Mouse (Mus musculus) megakaryocyte, adult 5-6 weeks (primary cell): ENCODE data around the gene Pik3ca. TPM values are rescaled to one million over a fixed set of nuclear protein-coding genes. Genes with fewer than 3 reads are reported as not detected.
"Not testable (repeated sequence)": the region's sequence is repeated elsewhere in the genome, so short reads cannot be mapped to it uniquely, and the experiment has no call there.

Experiments
- ATAC-seq: 2 replicates; pipeline ENCODE4 v1.8.0; 2016; ENCODE audit warnings: mild to moderate bottlenecking, inconsistent platforms; ENCODE audit not compliant: poor library complexity, severe bottlenecking
- total RNA-seq, 2 experiments: library from RNA; stranded (forward) in 1 of 2; stranded (reverse) in 1 of 2; fragments of 153-499, 151-499 nt in 1 of 2; fragments of 221-1000, 200-1000 nt in 1 of 2; gene quantifications; 2 replicates each; pipeline versions ENCODE4 v1.2.3 to v1.2.4; 2015 to 2017

The Pik3ca gene
- total RNA-seq, 2 experiments from 2014 or later, result 25.0 to 32.4 TPM

- no peak for ATAC-seq
These were observed 2.5 kb downstream of the Pik3ca start for GRCm38 (mm10) chr3:32399931-32400330.

- no peak for ATAC-seq
These were observed 4.1 kb downstream of the Pik3ca start for GRCm38 (mm10) chr3:32401591-32401990.

GRCm38 (mm10) chr3:32402990-32403885 is 5.8 kb downstream of the Pik3ca start:
- peak; percentile 65 for ATAC-seq

GRCm38 (mm10) chr3:32405699-32406098 is 8.2 kb downstream of the Pik3ca start:
- no peak for ATAC-seq

- ATAC-seq, result no peak
These were observed 9.3 kb downstream of the Pik3ca start for GRCm38 (mm10) chr3:32406804-32407203.

- peak; percentile 80 for ATAC-seq
These were observed 11.4 kb downstream of the Pik3ca start for GRCm38 (mm10) chr3:32408811-32409273.

GRCm38 (mm10) chr3:32412502-32413044 is 15.1 kb downstream of the Pik3ca start:
- ATAC-seq, result no peak

GRCm38 (mm10) chr3:32414381-32414780 is 16.9 kb downstream of the Pik3ca start:
- ATAC-seq, result no peak

GRCm38 (mm10) chr3:32415370-32416309 is 18.2 kb downstream of the Pik3ca start:
- no peak for ATAC-seq

GRCm38 (mm10) chr3:32417751-32418211 is 20.3 kb downstream of the Pik3ca start:
- ATAC-seq, result no peak

GRCm38 (mm10) chr3:32419866-32420265 is 22.4 kb downstream of the Pik3ca start:
- ATAC-seq, result no peak

- ATAC-seq, result peak; percentile 47
These were observed 23.9 kb downstream of the Pik3ca start for GRCm38 (mm10) chr3:32421115-32422054.

GRCm38 (mm10) chr3:32427695-32428094 is 30.2 kb downstream of the Pik3ca start:
- 0 out of 2 replicates have a peak, but pooled peaks have one; percentile 33 for ATAC-seq

GRCm38 (mm10) chr3:32428361-32428760 is 30.9 kb downstream of the Pik3ca start:
- ATAC-seq, result no peak

- no peak for ATAC-seq
These were observed 31.4 kb downstream of the Pik3ca start for GRCm38 (mm10) chr3:32428921-32429320.

- ATAC-seq, result not testable (repeated sequence)
These were observed 31.9 kb downstream of the Pik3ca start for GRCm38 (mm10) chr3:32429351-32429750.

- no peak for ATAC-seq
These were observed 32.9 kb downstream of the Pik3ca start for GRCm38 (mm10) chr3:32430394-32430793.

GRCm38 (mm10) chr3:32434016-32434415 is 36.5 kb downstream of the Pik3ca start:
- no peak for ATAC-seq

GRCm38 (mm10) chr3:32436101-32436500 is 38.6 kb downstream of the Pik3ca start:
- no peak for ATAC-seq

- no peak for ATAC-seq
These were observed 39.8 kb downstream of the Pik3ca start for GRCm38 (mm10) chr3:32437297-32437696.
